Mouse (Mus musculus): ENCODE measurements at regions not wholly inside any gene's neighbourhood (a gene's known extent, or its start where the extent isn't known, plus 50 kb on each side); places are given as distances from the start of the nearest gene placed in this dataset.
A peak's percentile ranks its signal among the peaks of the same experiment; 100 is the strongest.

DNA sequence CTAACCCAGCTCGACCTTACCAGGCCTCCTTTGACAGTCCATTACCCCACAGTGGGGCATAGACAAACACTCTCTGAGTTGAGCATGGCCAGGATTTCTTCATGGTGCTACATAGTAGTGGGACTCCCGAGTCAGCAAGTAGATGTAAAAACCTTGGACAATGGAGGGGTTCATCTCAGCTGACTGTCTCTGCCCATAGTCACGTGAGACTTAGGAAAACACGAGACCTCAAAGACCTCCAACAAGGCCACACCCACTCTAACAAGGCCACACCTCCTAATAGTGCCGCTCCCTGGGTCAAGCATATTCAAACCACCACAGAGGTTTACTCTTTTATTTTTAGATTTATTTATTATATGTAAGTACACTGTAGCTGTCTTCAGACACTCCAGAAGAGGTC lies 52.5 kb upstream of the Cldn24 start:
- H3K4me3 ChIP-seq = no peak overlapping the region
- H3K9ac ChIP-seq = no peak overlapping the region
- H3K9me3 ChIP-seq (replicated peaks) = no peaks in the 10 kb centered on the region
- no peaks in the 10 kb centered on the region for H3K27me3 ChIP-seq
- H3K36me3 ChIP-seq = no peaks in the 10 kb centered on the region
- ATAC-seq (ENCODE audit: low FRiP score) = no peak
- H3K4me2 ChIP-seq (replicated peaks) = no peak overlapping the region
- no peak overlapping the region for H3K27ac ChIP-seq
- H3K4me1 ChIP-seq = peaks cover 6% of the 10 kb centered on the region; the same call in 1 of the 2 replicates
- WGBS = 76% methylated on average over 5 of the region's 5 CpGs

GRCm38 (mm10) chr8:47768751-47769150 lies 53.2 kb upstream of the Cldn24 start:
- H3K4me3 ChIP-seq = no peak overlapping the region
- no peak for ATAC-seq (ENCODE audit: low FRiP score)
- no peaks in the 10 kb centered on the region for H3K9me3 ChIP-seq (replicated peaks)
- no peaks in the 10 kb centered on the region for H3K27me3 ChIP-seq
- no peak overlapping the region for H3K27ac ChIP-seq
- no peak overlapping the region for H3K4me2 ChIP-seq (replicated peaks)
- no peak overlapping the region for H3K9ac ChIP-seq
- 88% methylated on average over 8 of the region's 8 CpGs for WGBS
- H3K36me3 ChIP-seq = no peaks in the 10 kb centered on the region
- peaks cover 12% of the 10 kb centered on the region; the same call in 1 of the 2 replicates for H3K4me1 ChIP-seq

- ATAC-seq (ENCODE audit: low FRiP score) = no peak
- no peak overlapping the region for H3K27ac ChIP-seq
- no peak overlapping the region for H3K9ac ChIP-seq
- no peaks in the 10 kb centered on the region for H3K9me3 ChIP-seq (replicated peaks)
- H3K4me1 ChIP-seq = peaks cover 17% of the 10 kb centered on the region
- WGBS = 30% methylated on average over 15 of the region's 15 CpGs
- H3K4me2 ChIP-seq (replicated peaks) = peak overlapping the region; percentile 17; the same call in 1 of the 2 replicates
- no peak overlapping the region for H3K4me3 ChIP-seq
- H3K27me3 ChIP-seq = peaks cover 4% of the 10 kb centered on the region
- H3K36me3 ChIP-seq = no peaks in the 10 kb centered on the region
Observed at GRCm38 (mm10) chr8:47764480-47764879, 50.7 kb upstream of the Cdkn2aip start.

GRCm38 (mm10) chr8:47764068-47764467 lies 50.3 kb upstream of the Cdkn2aip start:
- no peaks in the 10 kb centered on the region for H3K9me3 ChIP-seq (replicated peaks)
- WGBS = 41% methylated on average over 11 of the region's 11 CpGs
- peaks cover 4% of the 10 kb centered on the region for H3K27me3 ChIP-seq
- H3K4me2 ChIP-seq (replicated peaks) = peak overlapping the region; percentile 17; the same call in 1 of the 2 replicates
- no peak overlapping the region for H3K9ac ChIP-seq
- peaks cover 17% of the 10 kb centered on the region for H3K4me1 ChIP-seq
- no peaks in the 10 kb centered on the region for H3K36me3 ChIP-seq
- ATAC-seq (ENCODE audit: low FRiP score) = no peak
- no peak overlapping the region for H3K27ac ChIP-seq
- no peak overlapping the region for H3K4me3 ChIP-seq
